Mouse (Mus musculus) intestine, postnatal 0 days (tissue): Measurements from ENCODE around the gene Ddx24. TPM values are rescaled to one million over a fixed set of nuclear protein-coding genes. Genes with fewer than 3 reads are reported as not detected.

Experiments used
- ATAC-seq: fragments of 200-750 bp; cut with Nextera tagmentation; 2 replicates; pipeline ENCODE4 v1.8.0; 2017; ENCODE audit warnings: mild to moderate bottlenecking, moderate TSS enrichment, moderate library complexity
- H3K27ac ChIP-seq: fragments of 300-500 bp; sonication (generic); 2 replicates; pipeline ENCODE4 v1.5.1; 2014; ENCODE audit warnings: mild to moderate bottlenecking, low read depth, low read length, moderate library complexity
- H3K27me3 ChIP-seq: fragments of 300-500 bp; sonication (generic); replicated peaks from 2 replicates; pipeline ENCODE4 v1.6.1; 2014; ENCODE audit warnings: low read length, mixed read lengths; ENCODE audit not compliant: control insufficient read depth, insufficient read depth
- H3K36me3 ChIP-seq: fragments of 300-500 bp; sonication (generic); 2 replicates; pipeline ENCODE4 v1.6.1; 2014; ENCODE audit warnings: mild to moderate bottlenecking, moderate library complexity; ENCODE audit not compliant: control insufficient read depth, insufficient read depth
- H3K4me1 ChIP-seq: fragments of 300-500 bp; sonication (generic); replicated peaks from 2 replicates; pipeline ENCODE4 v1.6.1; 2014; ENCODE audit warnings: antibody characterized with exemption, low read length, mixed read lengths; ENCODE audit not compliant: control insufficient read depth, insufficient read depth
- H3K4me2 ChIP-seq: fragments of 300-500 bp; sonication (generic); replicated peaks from 2 replicates; pipeline ENCODE4 v1.6.1; 2014; ENCODE audit warnings: low read depth, mild to moderate bottlenecking, moderate library complexity
- H3K4me3 ChIP-seq: fragments of 300-500 bp; sonication (generic); 2 replicates; pipeline ENCODE4 v1.5.1; 2014; ENCODE audit warnings: low read depth, low read length
- H3K9ac ChIP-seq: fragments of 300-500 bp; sonication (generic); 2 replicates; pipeline ENCODE4 v1.6.1; 2014; ENCODE audit warnings: mild to moderate bottlenecking, low read depth, low read length
- H3K9me3 ChIP-seq: fragments of 300-500 bp; sonication (generic); 2 replicates; pipeline ENCODE4 v1.6.1; 2016; ENCODE audit warnings: mixed run types; ENCODE audit not compliant: control insufficient read depth
- CTCF ChIP-seq: sonication (generic); IDR thresholded peaks from 2 replicates; pipeline ENCODE4 v1.5.1; 2016; ENCODE audit warnings: low read depth, mild to moderate bottlenecking, control low read depth, antibody characterized with exemption, moderate library complexity
- WGBS: fragments of 180-500 bp; shearing (Covaris S2); extraction: QIAGEN DNeasy Blood & Tissue Kit; methylation state at CpG from one replicate; pipeline ENCODE4 v1.1.7; 2014; 5-methylcytosine and 5-hydroxymethylcytosine counted together
- polyA plus RNA-seq: library from polyadenylated mRNA; unstranded; fragments of >200 nt; fragmentation: Nextera tagmentation; extraction: Ambion mirVana; gene quantifications from 2 replicates; pipeline ENCODE4 v1.2.1, GENCODE M21; 2015

The Ddx24 gene
- polyA plus RNA-seq, 1 experiment from 2014 or later = 84.6 TPM

DNA sequence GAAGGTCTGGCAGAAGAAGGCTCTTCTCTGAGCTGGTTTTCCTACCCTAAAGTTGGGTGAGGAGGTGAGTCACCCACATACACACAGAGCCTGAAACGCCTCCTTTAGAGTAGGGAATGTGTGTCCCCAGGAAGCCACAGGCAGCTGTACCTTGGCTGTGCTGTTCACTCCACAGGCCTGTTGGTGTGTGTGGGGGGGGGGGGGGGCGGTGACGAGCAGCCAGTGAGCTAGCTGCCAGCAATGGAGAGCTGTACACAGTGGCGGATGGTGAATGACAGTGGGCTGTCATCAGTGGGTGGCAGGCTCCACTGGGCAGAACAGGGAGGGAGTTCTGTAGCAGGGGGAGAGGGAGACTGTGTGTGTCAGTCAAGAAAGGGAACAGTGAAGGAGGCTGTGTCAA is 48.9 kb downstream of the Ddx24 start:
- no peak overlapping the region for H3K9ac ChIP-seq
- TF ChIP-seq CTCF = no peak
- no peaks in the 10 kb centered on the region for H3K36me3 ChIP-seq
- H3K9me3 ChIP-seq = no peaks in the 10 kb centered on the region
- no peak for ATAC-seq
- no peak overlapping the region for H3K4me3 ChIP-seq
- WGBS = 68% methylated on average over 4 of the region's 4 CpGs
- H3K4me1 ChIP-seq = no peaks in the 10 kb centered on the region
- H3K4me2 ChIP-seq = no peak overlapping the region
- H3K27me3 ChIP-seq = no peaks in the 10 kb centered on the region
- no peak overlapping the region for H3K27ac ChIP-seq

DNA sequence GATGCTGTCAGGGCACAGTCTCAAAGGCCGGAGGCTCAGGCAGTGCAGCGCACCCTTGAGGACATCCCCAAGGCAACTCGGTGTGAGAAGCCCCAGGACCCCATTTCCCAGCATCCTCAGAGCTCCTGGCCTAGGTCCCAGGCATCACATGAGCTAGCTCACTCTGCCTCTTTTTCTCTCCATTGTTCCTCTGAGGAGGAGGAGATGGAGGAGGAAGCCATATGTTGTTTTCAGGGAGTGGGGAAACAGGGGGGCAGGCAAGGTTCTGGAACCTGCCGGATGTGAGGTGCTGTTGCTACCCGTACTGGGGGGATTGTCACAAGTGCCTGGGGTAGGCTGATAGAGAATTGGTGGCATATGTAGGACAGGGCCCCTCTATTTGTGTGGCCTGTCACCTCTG is 49.5 kb downstream of the Ddx24 start:
- 72% methylated on average over 5 of the region's 5 CpGs for WGBS
- no peaks in the 10 kb centered on the region for H3K27me3 ChIP-seq
- H3K27ac ChIP-seq = no peak overlapping the region
- no peaks in the 10 kb centered on the region for H3K36me3 ChIP-seq
- 0 out of 2 replicates have a peak, but pooled peaks have one; percentile 5 for TF ChIP-seq CTCF
- no peak overlapping the region for H3K4me2 ChIP-seq
- no peak overlapping the region for H3K4me3 ChIP-seq
- H3K4me1 ChIP-seq = no peaks in the 10 kb centered on the region
- no peak overlapping the region for H3K9ac ChIP-seq
- no peaks in the 10 kb centered on the region for H3K9me3 ChIP-seq
- no peak for ATAC-seq

DNA sequence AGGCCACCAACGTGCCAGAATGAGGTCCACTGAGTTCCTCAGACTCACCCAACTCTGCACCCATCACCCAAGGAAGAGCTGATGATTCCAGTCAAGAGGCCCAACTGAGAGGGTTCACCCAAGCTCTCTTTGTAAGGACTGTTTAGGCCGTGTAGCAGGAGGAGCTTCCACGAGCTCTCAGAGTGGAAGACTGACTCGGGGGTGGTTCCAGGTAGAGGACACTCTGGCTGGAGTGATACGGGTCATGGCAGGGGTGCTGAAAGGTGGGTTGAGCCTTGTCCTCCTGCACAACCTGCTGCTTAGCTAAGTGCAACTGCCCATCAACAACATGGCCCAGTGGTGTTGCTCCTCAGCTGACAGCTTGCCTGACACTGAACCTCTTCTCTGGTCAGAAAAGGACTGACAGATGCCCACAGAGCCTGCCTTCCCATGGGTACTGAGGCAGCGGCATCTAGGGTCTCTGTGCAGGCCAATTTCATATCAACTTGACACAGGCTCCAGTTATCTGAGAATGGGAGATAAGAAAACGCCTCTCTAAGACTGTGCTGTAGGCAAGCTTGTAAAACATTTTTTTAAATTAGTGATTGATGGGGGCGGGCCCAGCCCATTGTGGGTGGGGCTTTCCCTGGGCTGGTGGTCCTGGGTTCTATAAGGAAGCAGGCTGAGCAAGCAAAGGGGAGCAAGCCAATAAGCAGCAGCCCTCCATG is 51.9 kb downstream of the Ddx24 start:
- no peaks in the 10 kb centered on the region for H3K9me3 ChIP-seq
- no peak for ATAC-seq
- no peaks in the 10 kb centered on the region for H3K36me3 ChIP-seq
- H3K4me2 ChIP-seq = no peak overlapping the region
- no peak overlapping the region for H3K9ac ChIP-seq
- no peaks in the 10 kb centered on the region for H3K27me3 ChIP-seq
- no peak overlapping the region for H3K4me3 ChIP-seq
- no peaks in the 10 kb centered on the region for H3K4me1 ChIP-seq
- WGBS = 60% methylated on average over 8 of the region's 8 CpGs
- no peak overlapping the region for H3K27ac ChIP-seq
- TF ChIP-seq CTCF = no peak

DNA sequence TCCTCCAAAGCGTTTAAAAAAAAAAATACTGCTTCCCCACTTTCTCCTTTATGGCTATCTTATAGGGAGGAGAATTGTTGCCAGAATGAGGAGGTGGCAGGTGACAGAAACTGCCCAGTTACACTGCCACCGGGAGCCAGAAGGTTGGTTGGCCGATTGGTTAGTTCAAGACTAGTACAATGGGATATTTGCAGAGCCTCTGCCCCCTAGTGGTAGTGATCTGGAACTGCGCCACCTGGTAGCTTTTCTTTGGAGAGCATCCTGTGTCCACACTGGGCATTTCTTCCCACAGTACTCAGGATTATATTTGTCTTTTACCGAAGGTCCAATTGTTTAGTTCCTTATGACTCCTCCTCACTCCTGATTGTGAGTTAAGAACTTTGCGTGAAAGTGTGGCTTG is 53.9 kb downstream of the Ddx24 start:
- no peak overlapping the region for H3K4me2 ChIP-seq
- H3K27ac ChIP-seq = no peak overlapping the region
- ATAC-seq = no peak
- TF ChIP-seq CTCF = peak; percentile 84
- no peaks in the 10 kb centered on the region for H3K4me1 ChIP-seq
- H3K36me3 ChIP-seq = no peaks in the 10 kb centered on the region
- WGBS = 33% methylated on average over 6 of the region's 6 CpGs
- no peaks in the 10 kb centered on the region for H3K9me3 ChIP-seq
- H3K27me3 ChIP-seq = no peaks in the 10 kb centered on the region
- H3K4me3 ChIP-seq = no peak overlapping the region
- no peak overlapping the region for H3K9ac ChIP-seq

DNA sequence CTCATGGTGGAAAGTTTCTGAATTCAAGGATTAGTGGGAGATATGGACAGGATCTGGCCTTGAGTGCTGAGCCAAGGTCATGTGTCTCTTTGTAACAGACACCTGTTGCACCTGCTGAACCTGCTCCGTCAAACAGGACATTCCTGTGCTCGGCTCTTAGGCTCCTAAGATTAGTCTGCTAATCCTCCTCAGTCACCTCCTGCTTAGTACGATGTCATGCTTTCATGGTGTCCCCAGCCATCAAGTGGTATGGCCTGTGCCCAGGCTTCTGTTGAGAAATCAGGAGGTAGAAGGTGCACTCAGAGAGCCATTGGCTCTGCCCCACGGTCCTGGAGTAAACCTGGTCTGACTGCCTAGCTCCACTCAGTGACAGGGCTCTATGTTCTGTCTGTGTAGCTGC is 54.8 kb downstream of the Ddx24 start:
- H3K27me3 ChIP-seq = no peaks in the 10 kb centered on the region
- ATAC-seq = no peak
- no peak overlapping the region for H3K9ac ChIP-seq
- no peak overlapping the region for H3K27ac ChIP-seq
- no peaks in the 10 kb centered on the region for H3K9me3 ChIP-seq
- no peaks in the 10 kb centered on the region for H3K4me1 ChIP-seq
- no peak overlapping the region for H3K4me3 ChIP-seq
- TF ChIP-seq CTCF = no peak
- 58% methylated on average over 4 of the region's 4 CpGs for WGBS
- H3K4me2 ChIP-seq = no peak overlapping the region
- no peaks in the 10 kb centered on the region for H3K36me3 ChIP-seq

DNA sequence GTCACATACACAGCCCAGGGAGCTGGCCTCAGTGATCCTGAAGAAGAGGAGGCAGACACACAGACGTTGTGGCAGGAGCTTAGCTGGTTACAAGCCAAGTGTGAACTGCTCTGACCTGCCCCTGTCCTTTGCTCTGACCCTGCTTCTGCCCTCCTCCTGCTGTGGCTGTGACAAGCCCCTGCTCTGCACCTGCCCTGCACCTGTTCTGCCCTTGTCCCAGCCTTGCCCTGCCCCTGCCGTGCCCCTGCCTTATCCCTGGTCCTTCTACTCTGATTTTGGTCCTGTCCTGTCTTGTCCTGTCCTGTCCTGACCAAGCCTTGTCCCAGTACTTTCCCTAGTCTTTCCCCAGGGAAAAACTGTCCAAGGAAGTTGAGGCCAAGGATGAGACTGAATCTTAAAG is 56.9 kb downstream of the Ddx24 start:
- Histone ChIP-seq H3K4me1 (no peaks in the 10 kb centered on the region), H3K27me3 (no peaks in the 10 kb centered on the region), H3K9me3 (no peaks in the 10 kb centered on the region), H3K36me3 (no peaks in the 10 kb centered on the region), H3K4me3 (no peak overlapping the region), H3K4me2 (no peak overlapping the region), H3K27ac (no peak overlapping the region), H3K9ac (no peak overlapping the region)
- no peak for TF ChIP-seq CTCF
- 36% methylated on average over 2 of the region's 2 CpGs for WGBS
- no peak for ATAC-seq

DNA sequence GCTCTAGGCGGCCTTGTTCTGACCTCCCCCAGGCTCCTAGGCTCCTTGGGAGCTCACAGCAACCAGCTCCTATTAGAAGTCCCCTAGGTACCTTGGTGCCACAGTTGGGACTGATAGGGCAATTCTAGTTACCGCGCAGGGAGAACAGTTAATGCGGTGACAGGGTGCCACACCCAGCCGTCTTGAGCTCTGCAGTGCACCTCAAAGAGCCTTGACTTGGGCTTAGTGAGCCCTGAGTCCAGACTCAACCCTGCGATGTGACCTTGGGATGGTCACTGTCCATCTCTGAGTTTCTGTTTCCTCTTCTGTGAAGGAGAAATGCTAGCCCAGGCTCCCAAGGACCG is 57.3 kb downstream of the Ddx24 start:
- Histone ChIP-seq H3K9me3 (no peaks in the 10 kb centered on the region), H3K4me3 (no peak overlapping the region), H3K4me2 (peak overlapping the region; percentile 41; the same call in 1 of the 2 replicates), H3K27me3 (no peaks in the 10 kb centered on the region), H3K9ac (no peak overlapping the region), H3K36me3 (no peaks in the 10 kb centered on the region), H3K4me1 (no peaks in the 10 kb centered on the region), H3K27ac (no peak overlapping the region)
- 68% methylated on average over 7 of the region's 7 CpGs for WGBS
- no peak for TF ChIP-seq CTCF
- no peak for ATAC-seq
